Mouse (Mus musculus) urinary bladder, postnatal 14 days (tissue): ENCODE results near the gene Hyal2.
A peak's percentile ranks its signal among the peaks of the same experiment; 100 is the strongest.

ENCODE experiments used
- DNase-seq: peaks from one replicate; pipeline ENCODE4 v3.0.0; 2021; ENCODE audit warnings: low spot score

Hyal2 gene

DNA sequence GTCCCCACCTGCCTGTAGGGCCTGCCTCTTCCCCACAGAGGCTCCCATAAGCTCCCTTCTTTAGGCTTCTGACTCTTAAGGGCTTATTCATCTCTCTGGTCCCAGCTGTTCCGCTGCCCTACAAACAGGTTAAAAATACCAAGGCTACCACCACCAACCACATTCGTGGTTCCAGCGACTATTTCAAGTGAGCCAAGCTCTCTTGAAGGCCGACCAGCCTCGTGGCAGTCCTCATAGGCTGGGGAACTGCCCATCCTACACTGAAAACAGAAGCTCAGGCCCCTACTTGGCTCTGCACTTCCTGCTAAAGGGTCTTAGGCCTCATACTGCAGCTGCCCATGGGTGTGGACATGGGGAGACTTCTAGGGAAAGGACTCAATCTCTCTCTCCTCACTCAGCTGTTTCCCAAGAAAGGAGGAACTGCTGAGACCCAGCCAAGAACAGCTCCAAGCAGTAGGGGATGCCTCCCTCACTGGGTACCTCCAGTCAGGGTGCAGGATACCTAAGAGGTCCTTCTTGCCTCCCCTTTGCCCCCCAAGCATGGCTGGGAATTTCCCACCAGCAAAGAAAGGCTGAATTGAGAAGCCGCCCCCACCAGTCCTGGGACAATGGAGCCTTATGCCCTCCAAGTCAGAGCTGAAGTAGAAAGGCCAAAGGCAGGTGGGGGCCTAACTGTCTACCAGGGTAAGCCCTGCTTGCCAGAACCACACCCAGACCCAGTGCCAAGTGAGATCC lies 43.9 kb downstream of the Hyal2 start:
- DNase-seq = no peak

DNA sequence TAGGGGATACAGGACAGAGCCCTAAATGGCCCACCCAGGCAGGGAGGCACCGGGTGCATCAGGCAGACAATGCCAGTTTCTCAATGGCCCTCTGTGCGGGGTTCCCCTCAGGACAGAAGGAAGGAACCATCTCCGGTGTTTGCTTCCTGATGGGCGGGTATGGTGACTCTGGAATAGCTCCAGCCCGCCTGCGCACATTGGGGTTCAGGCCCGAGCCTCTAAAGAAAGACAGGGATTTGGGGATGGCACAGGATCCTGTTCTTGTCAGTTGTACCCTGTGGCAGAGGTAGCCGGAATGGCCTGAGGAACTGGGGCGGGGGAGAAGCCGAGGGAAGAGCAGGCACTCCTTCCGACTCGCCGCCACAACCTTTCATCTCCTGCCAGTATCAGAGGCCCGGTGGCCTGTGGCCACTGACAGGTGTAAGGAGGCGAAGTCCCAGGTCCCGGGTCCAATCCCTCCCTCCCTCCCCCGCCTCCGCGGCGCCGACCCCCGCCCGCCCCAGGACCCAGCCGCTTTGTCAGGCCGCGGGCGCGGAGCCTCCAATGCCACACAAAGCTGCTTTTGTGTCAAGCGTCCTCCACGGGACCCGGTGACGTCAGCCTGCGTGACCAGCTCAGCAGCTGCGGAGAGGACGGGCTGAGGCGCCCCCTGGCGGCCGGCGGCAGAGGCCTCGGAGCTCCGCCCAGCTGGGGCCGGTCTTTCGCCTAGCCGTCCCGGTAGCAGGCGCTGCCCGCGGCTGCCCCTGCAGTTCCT lies 44.6 kb downstream of the Hyal2 start:
- peak; percentile 99 for DNase-seq

DNA sequence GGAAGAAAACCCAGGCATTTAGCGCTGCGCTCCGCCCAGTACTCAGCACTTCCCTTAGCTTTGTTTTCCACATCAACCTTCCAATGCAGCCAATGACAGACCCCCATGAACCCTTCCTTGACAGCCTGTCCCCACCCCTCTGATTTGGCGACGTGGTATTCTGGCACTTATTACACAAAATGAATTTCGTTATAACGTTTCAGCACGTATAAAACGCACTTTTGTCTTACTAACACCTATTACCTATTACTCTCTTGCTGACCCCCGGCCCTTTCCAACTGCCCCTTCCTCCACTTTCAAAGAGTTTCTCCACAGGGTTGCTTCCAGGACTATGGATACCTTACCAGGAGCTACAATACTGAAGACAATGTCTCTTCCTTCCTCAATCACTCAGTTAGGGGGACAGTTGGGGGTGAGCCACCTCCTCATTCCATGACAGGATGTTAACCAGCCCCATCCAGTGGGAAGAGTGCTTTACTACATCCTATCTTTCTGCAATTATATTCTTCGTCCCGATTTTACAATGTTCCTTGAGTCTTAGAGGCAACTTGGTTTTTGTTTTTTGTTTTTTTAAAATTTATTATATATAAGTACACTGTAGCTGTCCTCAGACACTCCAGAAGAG lies 45.3 kb downstream of the Hyal2 start:
- no peak for DNase-seq

DNA sequence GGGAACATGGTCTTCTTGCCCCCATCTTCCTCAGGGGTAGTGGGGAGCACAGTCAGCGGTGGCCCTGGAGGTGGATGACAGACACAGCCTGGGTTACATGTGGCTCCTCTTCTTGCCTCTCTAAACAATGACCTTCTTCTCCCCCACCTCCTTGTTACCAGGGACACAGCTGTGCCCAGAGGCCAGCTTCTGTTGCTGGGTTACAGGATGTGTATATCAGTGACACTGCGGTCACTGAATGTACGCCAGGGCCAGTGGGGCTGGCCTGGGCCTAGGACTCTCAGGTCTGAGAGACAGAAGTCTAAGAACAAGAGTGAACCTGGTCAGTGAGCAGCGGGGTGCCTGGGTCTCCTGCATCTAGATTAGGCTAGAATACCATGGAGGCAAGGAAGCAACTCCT lies 47.3 kb downstream of the Hyal2 start:
- no peak for DNase-seq

DNA sequence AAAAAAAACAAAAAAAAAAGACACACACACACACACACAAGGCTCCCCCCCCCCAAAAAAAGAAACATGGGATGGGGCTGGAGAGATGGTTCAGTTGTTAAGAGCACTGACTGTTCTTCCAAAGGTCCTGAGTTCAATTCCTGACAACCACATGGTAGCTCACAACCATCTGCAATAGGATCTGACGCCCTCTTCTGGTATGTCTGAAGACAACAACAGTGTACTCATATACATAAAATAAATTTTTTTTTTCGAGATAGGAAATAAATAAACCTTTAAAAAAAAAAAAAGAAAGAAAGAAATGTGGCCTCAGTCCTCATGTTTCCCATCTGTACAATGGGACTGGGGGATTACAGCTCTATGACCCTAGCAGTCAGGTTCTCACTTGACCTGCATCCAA lies 49.7 kb downstream of the Hyal2 start:
- DNase-seq = no peak

DNA sequence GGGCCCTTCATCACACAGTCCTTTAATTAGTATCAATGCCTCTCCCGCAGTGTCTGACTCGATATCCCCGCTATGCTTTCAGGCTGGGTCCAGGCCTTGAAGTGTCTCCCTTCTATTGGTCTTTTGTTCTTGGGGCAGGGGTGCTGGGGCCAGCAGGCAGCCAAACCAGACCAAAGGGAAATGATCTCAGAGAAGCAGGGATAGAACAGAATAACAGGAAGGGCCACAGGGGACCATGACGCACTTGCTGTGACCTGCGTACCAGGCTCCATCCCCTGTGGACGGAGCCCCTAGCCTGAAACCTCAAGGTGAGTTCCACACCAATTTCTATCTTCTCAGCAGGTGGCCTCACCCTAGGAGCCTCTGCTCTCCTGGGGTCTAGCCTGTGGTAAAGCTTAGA lies 50.4 kb downstream of the Hyal2 start:
- DNase-seq = no peak

DNA sequence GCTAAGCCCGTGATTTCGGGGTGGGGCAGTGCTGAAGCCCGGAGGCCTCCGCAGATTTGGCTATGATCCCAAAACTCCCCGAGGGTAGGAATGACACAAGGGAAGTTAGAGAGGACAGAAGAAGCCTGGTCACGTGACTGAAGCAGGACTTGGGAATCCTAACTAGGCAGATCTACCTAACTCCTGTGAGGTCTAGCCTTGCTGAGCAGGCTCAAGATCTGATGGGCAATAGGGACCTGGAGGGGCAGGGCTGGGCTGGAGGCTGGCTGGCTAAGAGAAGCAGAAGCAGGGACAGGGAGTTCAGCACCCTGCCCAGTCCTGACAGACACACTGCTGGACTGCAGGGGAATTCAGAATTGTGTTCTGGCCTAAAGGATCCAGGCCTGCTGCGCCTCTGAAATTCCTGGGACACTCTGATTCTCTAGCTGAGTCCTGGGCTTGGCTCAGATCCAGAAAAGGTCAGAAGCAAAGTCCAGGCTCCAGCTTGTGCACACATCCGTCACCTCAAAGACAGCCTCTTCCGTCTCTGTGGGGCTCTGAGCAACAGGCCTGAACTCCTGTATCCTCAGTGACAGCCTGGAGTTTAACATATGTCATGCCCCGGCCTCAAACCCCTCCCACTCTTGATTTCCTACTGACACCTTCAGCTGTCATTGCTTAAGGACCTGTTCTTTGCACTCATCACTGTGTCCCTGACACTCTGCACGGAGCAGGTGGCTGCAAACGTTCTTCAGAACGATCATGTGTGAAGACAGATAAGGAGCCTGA lies 51.2 kb downstream of the Hyal2 start:
- DNase-seq = peak; percentile 54

DNA sequence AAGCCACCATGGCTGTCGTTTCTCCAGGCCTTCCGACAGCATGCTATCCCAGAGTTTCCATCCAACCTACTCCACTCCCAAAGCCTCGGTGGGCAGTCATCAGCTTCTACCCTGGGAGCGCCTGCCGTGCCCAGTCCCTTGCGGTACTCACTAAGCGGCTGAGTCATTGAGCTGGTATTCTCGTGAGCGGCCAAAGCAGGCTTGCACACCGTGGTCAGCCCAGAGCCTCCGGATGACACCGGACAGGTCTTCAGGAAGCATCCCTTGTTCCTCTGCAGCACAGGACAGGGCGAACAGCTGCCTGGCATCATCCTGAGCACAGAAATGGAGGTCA lies 51.8 kb downstream of the Hyal2 start:
- peak; percentile 41 for DNase-seq

DNA sequence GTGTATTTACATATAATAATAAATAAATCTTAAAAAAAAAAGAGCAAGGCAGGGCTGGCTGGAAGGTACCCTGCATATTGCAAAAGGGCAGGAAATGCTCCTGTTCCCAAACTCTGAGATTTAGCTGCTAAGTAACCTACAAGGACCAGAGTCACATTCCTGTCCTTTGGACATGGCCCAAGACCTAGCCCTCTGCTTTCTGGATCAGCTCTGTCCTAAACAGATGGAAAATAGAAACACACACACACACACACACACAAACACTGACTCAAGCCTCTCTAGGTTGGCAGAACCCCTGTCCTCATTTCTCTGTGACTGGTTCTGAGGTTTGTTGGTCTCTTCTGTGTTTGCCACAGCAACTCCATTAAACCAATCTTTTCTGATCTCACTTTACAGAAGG lies 53.2 kb downstream of the Hyal2 start:
- no peak for DNase-seq
